Mouse (Mus musculus): ENCODE results near the gene Eif4e1b.

- no peak for TF ChIP-seq CTCF (IDR thresholded peaks at IDR 0.05; ENCODE audit: insufficient read depth, low read length)
- no peak for TF ChIP-seq POLR2A (IDR thresholded peaks at IDR 0.05; ENCODE audit: borderline replicate concordance, extremely low read depth, low read depth, low read length)
Observed at GRCm38 (mm10) chr13:54760906-54761305, 22.9 kb upstream of the Eif4e1b start.
